Mouse (Mus musculus) brain, embryonic 14.5 days (tissue): ENCODE data around the gene Polr2h.

ENCODE experiments used
- CTCF ChIP-seq: fragments of 200-500 bp; IDR thresholded peaks from 2 replicates; pipeline ENCODE4 v1.5.1; 2012; ENCODE audit warnings: inconsistent platforms, mild to moderate bottlenecking, moderate library complexity, borderline replicate concordance; ENCODE audit not compliant: insufficient read depth, insufficient read length; ENCODE audit errors: extremely low read depth
- POLR2A ChIP-seq: fragments of 200-500 bp; IDR thresholded peaks from 2 replicates; pipeline ENCODE4 v1.6.1; 2012; ENCODE audit warnings: mild to moderate bottlenecking, inconsistent platforms, borderline replicate concordance; ENCODE audit not compliant: poor library complexity, insufficient read depth, insufficient read length, severe bottlenecking; ENCODE audit errors: extremely low read depth

DNA sequence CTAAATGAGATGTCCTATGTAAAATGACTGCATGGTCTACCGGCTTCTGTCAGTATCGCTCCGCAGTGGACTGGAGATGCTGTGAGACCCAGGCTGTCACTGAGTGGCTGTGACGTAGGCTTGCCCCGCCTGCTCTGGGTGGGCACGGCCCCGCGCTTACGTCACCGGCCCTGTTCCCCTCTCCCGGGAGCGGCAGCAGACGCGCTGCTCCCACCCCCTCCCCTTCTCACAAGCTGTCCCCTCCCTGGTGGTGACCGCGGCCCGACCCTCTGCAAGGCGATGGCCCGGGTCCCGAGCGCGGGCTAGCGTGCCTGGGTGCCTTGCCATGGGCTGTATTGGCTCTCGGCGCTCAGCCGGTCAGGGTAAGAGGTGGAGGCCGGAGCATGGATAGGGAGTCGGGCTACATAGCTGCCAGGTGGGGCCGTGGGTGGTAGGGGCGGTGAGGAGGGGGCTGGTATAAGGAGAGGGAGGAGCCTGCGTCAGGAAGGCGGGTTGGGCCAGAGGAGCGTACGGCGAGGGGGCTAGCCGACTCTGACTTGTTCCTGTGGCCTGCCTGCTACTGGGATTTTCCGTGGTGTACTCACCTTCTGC lies 24.3 kb upstream of the Polr2h start, which contains the start of gene Fam131a:
- TF ChIP-seq POLR2A, result no peak; the same call in 1 of the 2 replicates
- no peak for TF ChIP-seq CTCF
